Mouse (Mus musculus) heart, embryonic 16.5 days (tissue): ENCODE measurements around the gene Zfp184. TPM values are rescaled to one million over a fixed set of nuclear protein-coding genes. Genes with fewer than 3 reads are reported as not detected.

Experiments
- ATAC-seq: fragments of 200-750 bp; cut with Nextera tagmentation; replicated peaks from 2 replicates; pipeline ENCODE4 v1.8.0; 2017; ENCODE audit warnings: moderate number of reproducible peaks; ENCODE audit not compliant: insufficient read depth, low FRiP score; ENCODE audit errors: extremely low read depth
- H3K27ac ChIP-seq: fragments of 300-500 bp; sonication (generic); 2 replicates; pipeline ENCODE4 v1.5.1; 2014; ENCODE audit warnings: mild to moderate bottlenecking, low read length, control low read depth, moderate library complexity
- H3K27me3 ChIP-seq: fragments of 300-500 bp; sonication (generic); 2 replicates; pipeline ENCODE4 v1.6.1; 2014; ENCODE audit warnings: low read length, mixed read lengths; ENCODE audit not compliant: control insufficient read depth, insufficient read depth
- H3K36me3 ChIP-seq: fragments of 300-500 bp; sonication (generic); 2 replicates; pipeline ENCODE4 v1.6.1; 2014; ENCODE audit not compliant: control insufficient read depth, insufficient read depth
- H3K4me1 ChIP-seq: fragments of 300-500 bp; sonication (generic); 2 replicates; pipeline ENCODE4 v1.6.1; 2014; ENCODE audit warnings: low read length, mixed read lengths; ENCODE audit not compliant: control insufficient read depth, insufficient read depth
- H3K4me2 ChIP-seq: fragments of 300-500 bp; sonication (generic); 2 replicates; pipeline ENCODE4 v1.6.1; 2014; ENCODE audit warnings: low read depth, mild to moderate bottlenecking, control low read depth, low read length
- H3K4me3 ChIP-seq: fragments of 300-500 bp; sonication (generic); 2 replicates; pipeline ENCODE4 v1.5.1; 2014; ENCODE audit warnings: mild to moderate bottlenecking, control low read depth, low read length
- H3K9ac ChIP-seq: fragments of 300-500 bp; sonication (generic); 2 replicates; pipeline ENCODE4 v1.6.1; 2014; ENCODE audit warnings: low read length, control low read depth
- H3K9me3 ChIP-seq: fragments of 300-500 bp; sonication (generic); replicated peaks from 2 replicates; pipeline ENCODE4 v1.6.1; 2016; ENCODE audit warnings: low read length; ENCODE audit not compliant: control insufficient read depth
- WGBS: fragments of 180-500 bp; shearing (Covaris S2); extraction: QIAGEN DNeasy Blood & Tissue Kit; methylation state at CpG from one replicate; pipeline ENCODE4 v1.1.7; 2014; 5-methylcytosine and 5-hydroxymethylcytosine counted together
- microRNA counts: library from miRNA; unstranded; fragments of <30 nt; microRNA quantifications from one replicate; lab custom pipeline; 2016
- microRNA-seq: library from miRNA; unstranded; fragments of <30 nt; microRNA quantifications from one replicate; pipeline ENCODE4, GENCODE M21; 2017
- polyA plus RNA-seq: library from polyadenylated mRNA; unstranded; fragments of >200 nt; fragmentation: Nextera tagmentation; extraction: Ambion mirVana; gene quantifications from 2 replicates; pipeline ENCODE4 v1.2.1, GENCODE M21; 2015

Zfp184 gene
- polyA plus RNA-seq, 1 experiment from 2014 or later = 2.9 TPM

- Histone ChIP-seq H3K4me2 (no peak within 1 kb of the TSS), H3K9me3 (no peaks in the 10 kb centered on the region), H3K27ac (no peak within 1 kb of the TSS), H3K4me3 (no peak within 1 kb of the TSS), H3K36me3 (no peaks in the 10 kb centered on the region), H3K9ac (no peak within 1 kb of the TSS), H3K27me3 (peaks cover 70% of the 10 kb centered on the region), H3K4me1 (peaks cover 13% of the 10 kb centered on the region)
- ATAC-seq = no peak
- 40% methylated on average over 6 of the region's 7 CpGs for WGBS
Observed at GRCm38 (mm10) chr13:22009642-22010041, 64.7 kb downstream of the Zfp184 start, which contains the start of gene Prss16. Gene Prss16, minus strand, starts transcription at chr13:22009742.

MicroRNA genes within 50 kb of the gene (microRNA counts, 519-probe panel; counts per million panel counts)
- 3,352 counts per million, percentile 87 among the panel's probes with 10 or more counts for microRNA mmu-miR-1983 (lab: Ali Mortazavi, UCI)

Small RNA genes within 50 kb of the gene (microRNA-seq; reads per million reads assigned to microRNA genes)
- gene Gm44456 (1.4 reads per million), gene Mir1983 (1,420 reads per million, percentile 81 among the genes with 10 or more reads in this experiment)

Other genes starting within 250 kb of the Zfp184 start
- gene Olfr1359, start 247.0 kb upstream of the Zfp184 start, polyA plus RNA-seq = not detected in 2 replicates
- 0.86 and 1.7 TPM in 2 replicates for gene Hist1h2bl, start 229.0 kb upstream of the Zfp184 start, polyA plus RNA-seq
- 4.3 and 8.1 TPM in 2 replicates for gene Hist1h2ai, start 228.7 kb upstream of the Zfp184 start, polyA plus RNA-seq
- 4.8 and 6.2 TPM in 2 replicates for gene Hist1h3h, start 227.4 kb upstream of the Zfp184 start, polyA plus RNA-seq
- 1.8 and 2.4 TPM in 2 replicates for gene Hist1h2bm, start 223.1 kb upstream of the Zfp184 start, polyA plus RNA-seq
- gene Hist1h4j, start 210.0 kb upstream of the Zfp184 start, polyA plus RNA-seq = 0.51 and 0.67 TPM in 2 replicates
- 1.9 TPM in 1 of 2 replicates, not detected in the other for gene Hist1h4k, start 194.6 kb upstream of the Zfp184 start, polyA plus RNA-seq
- gene Hist1h2ak, start 191.3 kb upstream of the Zfp184 start, polyA plus RNA-seq = 9.3 and 10.0 TPM in 2 replicates
- 0.88 and 1.6 TPM in 2 replicates for gene Hist1h2bn, start 191.0 kb upstream of the Zfp184 start, polyA plus RNA-seq
- gene Hist1h1b, start 164.5 kb upstream of the Zfp184 start, polyA plus RNA-seq = 8.6 and 9.8 TPM in 2 replicates
- gene Hist1h3i, start 161.7 kb upstream of the Zfp184 start, polyA plus RNA-seq = 50.2 and 54.0 TPM in 2 replicates
- 3.0 and 3.1 TPM in 2 replicates for gene Hist1h2an, start 157.9 kb upstream of the Zfp184 start, polyA plus RNA-seq
- gene Hist1h2bp, start 157.6 kb upstream of the Zfp184 start, polyA plus RNA-seq = 0.34 and 0.52 TPM in 2 replicates
- 9.3 and 10.4 TPM in 2 replicates for gene Hist1h2bq, start 134.9 kb upstream of the Zfp184 start, polyA plus RNA-seq
- not detected in 2 replicates for gene Hist1h2ao, start 134.6 kb upstream of the Zfp184 start, polyA plus RNA-seq
- gene Hist1h4m, start 133.3 kb upstream of the Zfp184 start, polyA plus RNA-seq = not detected in 2 replicates
- gene Hist1h4n, start 112.9 kb upstream of the Zfp184 start, polyA plus RNA-seq = 6.3 and 7.5 TPM in 2 replicates
- 1,370 and 1,778 TPM in 2 replicates for gene Hist1h2ap, start 111.6 kb upstream of the Zfp184 start, polyA plus RNA-seq
- 9.6 and 10.5 TPM in 2 replicates for gene Hist1h2br, start 111.4 kb upstream of the Zfp184 start, polyA plus RNA-seq
- not detected in 2 replicates for gene Pom121l2, start 36.1 kb downstream of the Zfp184 start, polyA plus RNA-seq
- 62.9 and 135 TPM in 2 replicates for gene Prss16, start 64.6 kb downstream of the Zfp184 start, polyA plus RNA-seq
- 5.3 and 7.9 TPM in 2 replicates for gene Hist1h2ah, start 90.5 kb downstream of the Zfp184 start, polyA plus RNA-seq
- 1.6 and 3.1 TPM in 2 replicates for gene Hist1h2bk, start 90.8 kb downstream of the Zfp184 start, polyA plus RNA-seq
- 9.0 and 10.6 TPM in 2 replicates for gene Hist1h4i, start 96.3 kb downstream of the Zfp184 start, polyA plus RNA-seq
- gene Hist1h2ag, start 97.8 kb downstream of the Zfp184 start, polyA plus RNA-seq = 13.3 and 22.0 TPM in 2 replicates
- gene Hist1h2bj, start 98.1 kb downstream of the Zfp184 start, polyA plus RNA-seq = 5.5 and 9.9 TPM in 2 replicates
- not detected in 2 replicates for gene Vmn1r188, start 139.3 kb downstream of the Zfp184 start, polyA plus RNA-seq
- not detected in 2 replicates for gene Vmn1r189, start 160.7 kb downstream of the Zfp184 start, polyA plus RNA-seq
- not detected in 2 replicates for gene Vmn1r191, start 238.9 kb downstream of the Zfp184 start, polyA plus RNA-seq
- not detected in 2 replicates for gene Vmn1r192, start 246.0 kb downstream of the Zfp184 start, polyA plus RNA-seq